Mouse (Mus musculus): ENCODE data around the gene Cdc42ep3.

Cdc42ep3 gene

DNA sequence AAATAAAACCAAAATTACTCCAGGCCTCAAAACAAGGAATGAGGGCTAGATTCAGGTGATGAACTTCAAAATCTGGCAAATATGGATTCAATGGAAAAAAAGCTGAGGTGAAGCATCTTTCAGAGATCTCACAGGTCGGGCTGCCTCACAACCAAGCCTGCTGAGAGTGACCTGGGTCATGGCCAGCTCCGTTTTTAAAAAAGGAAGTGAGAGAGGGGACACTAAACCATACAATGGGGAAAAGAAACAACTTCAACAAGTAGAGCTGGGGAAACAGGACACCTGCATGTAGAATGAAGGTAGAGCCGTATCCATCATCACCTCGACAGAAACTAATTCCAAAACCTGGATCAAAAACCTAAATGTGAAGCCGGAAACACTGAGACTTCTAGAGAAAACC, 63.2 kb downstream of the Cdc42ep3 start:
- DNase-seq (ENCODE audit: extremely low spot score, low read depth, low spot score) = no peak

GRCm38 (mm10) chr17:79290697-79291096, 64.2 kb downstream of the Cdc42ep3 start:
- no peak for DNase-seq (ENCODE audit: extremely low spot score, low read depth, low spot score)

- DNase-seq (ENCODE audit: extremely low spot score, low read depth, low spot score) = no peak
Measured at GRCm38 (mm10) chr17:79287302-79287701, 67.6 kb downstream of the Cdc42ep3 start.

GRCm38 (mm10) chr17:79285030-79285601, 69.8 kb downstream of the Cdc42ep3 start:
- DNase-seq (ENCODE audit: extremely low spot score, low read depth, low spot score) = no peak
